Mouse (Mus musculus): ENCODE data around the gene Cdca4.

Cdca4 gene

DNA sequence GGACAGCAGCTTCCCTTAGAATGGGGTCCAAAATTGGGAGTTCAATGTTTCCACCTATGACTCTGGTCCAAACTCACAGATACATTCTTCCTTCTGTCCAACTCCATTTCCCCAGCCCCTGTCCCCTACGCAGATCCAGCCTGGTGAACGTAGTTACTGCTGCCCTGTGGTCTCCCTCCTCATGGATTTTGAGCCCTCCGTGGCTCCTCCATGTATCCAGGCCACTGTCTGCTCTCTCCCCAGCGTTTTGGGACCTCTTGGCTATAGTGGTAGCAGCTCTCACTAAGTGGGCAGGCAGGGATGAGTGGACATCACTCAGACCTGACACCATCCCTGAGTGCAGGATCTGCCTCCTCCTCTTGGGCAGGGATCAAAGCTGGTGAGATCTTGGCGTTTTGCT is 30.5 kb downstream of the Cdca4 start:
- no peak for DNase-seq (ENCODE audit: low spot score)

DNA sequence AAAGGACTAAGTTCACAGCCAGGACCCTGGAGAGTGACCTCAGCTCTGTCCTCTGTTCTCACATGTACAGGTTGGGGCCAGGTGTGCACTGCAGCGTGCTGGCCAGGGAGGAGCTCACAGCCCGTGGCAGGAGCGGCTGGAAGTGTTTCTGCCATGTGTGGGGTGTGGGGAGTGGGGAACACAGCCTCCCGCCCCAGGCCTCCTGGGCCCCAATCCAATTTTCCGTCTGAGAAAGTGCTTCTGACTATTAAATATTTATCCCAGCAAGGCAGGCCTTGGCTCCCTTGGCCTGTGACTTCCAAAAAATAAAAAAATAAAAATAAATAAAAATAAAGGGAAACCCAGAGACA is 30.9 kb downstream of the Cdca4 start:
- no peak for DNase-seq (ENCODE audit: low spot score)

DNA sequence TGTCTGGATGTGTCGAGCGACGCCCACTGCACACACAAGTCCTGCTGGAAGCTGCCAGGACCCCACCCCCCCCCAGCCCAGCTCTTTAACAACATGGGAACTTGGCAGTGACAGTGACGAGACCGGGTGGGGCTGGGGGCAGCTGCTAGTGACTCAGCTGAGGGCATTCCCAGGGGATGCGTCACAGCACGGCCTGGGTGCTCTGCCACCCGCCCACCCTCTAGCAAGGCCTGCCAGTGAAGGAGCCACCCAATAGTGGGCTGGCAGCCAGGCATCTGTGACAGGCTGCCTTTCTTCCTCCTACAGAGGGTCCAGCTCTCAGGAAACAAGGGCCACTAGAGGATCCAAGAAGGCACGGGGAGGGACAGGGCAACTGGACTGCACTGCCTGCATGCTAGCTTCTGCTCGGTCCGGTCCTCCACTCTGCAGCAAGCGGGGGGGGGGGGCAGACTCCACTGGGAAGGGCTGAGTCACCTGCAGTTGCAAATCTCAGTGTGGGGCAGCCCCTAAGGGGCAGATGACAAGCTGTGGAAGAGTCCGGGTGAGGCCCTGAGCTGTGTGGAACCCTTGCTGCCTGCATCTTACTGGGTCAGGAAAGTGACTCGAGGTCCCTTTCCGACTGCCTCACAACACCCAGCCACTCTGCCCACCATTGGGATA is 31.4 kb downstream of the Cdca4 start:
- no peak for DNase-seq (ENCODE audit: low spot score)

DNA sequence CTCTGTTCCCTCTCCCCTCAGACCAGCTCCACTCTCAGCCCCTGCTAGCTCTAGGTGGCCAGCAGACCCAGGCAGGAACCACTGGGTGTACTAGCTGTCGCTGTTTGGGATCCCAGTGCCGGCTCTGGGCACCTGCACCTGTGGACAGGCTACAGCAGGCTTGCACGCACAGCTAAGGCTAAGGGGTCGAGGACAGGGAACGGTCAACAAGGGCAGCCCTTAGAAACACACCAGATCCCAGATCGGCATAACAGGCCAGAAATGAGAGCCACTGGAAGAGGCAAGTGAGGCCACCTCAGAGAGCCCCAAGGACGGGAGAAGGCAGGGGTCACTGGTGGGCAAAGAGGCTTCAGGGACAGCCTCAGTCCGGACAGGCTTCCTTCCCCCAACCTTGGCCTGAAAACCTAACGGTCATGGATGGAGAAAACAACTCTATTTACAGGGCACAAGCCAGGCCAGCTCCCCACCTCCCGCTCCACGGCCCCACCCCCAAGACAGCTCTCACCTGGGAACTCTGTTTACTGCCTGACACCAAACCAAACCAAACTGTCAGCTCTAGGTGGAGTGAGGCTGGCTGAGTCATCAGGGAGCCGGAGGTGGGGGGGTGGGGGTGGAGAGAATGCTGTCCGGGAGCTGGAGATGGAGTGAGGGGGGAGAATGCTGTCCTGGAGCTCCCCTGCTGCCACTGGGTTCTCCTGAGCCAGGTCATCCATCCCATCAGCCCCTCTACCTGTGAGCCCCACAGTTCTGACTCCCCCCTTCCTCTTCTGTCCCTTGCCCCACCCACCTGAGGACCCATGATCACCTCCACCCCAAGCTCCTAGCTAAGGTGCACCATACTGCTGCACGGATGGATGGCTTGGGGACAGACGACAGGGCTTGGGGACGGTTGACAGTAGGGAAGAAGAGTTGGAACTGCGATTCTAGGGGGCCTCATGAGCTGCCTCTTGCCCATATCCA is 32.4 kb downstream of the Cdca4 start:
- DNase-seq (ENCODE audit: low spot score) = no peak

DNA sequence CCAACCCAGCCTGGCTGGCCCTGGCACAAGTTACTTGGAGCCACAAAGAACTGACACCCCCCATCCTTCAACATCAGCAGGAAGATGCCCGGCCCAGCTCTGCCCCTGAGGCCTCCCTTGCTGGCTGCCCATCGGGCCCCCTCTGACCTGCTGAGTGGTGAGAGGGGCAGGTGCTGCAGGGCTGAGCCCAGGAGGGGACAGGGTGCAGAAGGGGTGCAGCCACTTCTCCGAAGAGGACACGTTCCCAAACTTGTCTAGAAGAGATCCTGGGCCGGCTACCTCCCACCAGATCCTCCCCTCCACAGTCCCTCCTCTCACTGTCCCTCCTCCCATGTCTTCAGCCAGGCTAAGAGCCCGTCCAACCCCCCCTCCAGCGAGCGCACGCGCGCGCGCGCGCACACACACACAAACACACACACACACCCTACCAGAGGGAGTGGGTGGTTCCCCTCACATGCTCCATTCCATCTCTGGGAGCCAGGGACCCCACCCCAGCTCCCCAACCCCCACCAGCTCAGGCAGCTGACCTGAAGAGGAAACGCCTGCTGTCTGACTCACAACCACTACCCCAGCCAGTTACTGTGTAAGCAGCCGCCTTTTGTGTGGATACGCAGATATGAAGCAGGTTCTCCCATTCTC is 33.6 kb downstream of the Cdca4 start:
- no peak for DNase-seq (ENCODE audit: low spot score)

DNA sequence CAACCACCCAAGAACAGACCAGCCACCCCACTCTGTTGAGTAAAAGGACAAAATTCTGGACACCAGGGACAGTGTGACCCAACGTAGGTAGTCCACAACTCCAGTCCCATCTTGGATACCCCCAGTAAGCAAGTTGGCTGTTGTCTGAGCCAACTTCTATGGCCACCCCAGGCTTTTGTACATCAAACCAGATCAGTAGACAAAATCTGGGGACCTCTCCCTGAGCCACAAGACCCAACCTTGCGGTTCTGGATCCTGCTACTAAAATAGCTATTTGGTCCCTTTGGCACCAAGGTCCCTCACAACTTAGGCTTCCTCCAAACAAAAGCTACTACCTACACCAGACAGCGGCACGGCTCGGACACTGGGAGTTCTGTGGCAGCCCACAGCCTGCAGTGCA is 34.2 kb downstream of the Cdca4 start:
- no peak for DNase-seq (ENCODE audit: low spot score)

DNA sequence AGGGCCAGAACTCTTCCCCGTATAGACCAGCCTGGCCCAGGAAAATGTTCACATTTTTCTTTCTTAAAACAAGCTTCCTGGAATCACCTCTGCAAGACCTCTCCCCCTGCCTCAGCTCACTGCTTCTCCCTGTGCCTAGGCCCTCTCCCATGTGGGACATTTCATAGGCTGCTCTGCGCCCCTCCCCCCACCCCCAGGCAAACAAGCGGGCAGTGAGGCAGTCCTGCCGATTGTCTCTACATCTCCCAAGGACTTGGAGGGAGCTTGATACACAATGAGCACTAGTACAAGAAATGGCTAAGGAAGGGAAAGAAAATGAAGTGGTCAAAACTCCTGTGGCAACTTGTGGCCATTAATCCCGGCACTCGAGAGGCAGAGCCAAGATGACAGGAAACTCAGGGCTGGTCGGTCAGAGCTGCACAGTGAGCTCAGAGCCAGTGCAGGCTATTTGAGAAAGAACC is 34.8 kb downstream of the Cdca4 start:
- DNase-seq (ENCODE audit: low spot score) = no peak

DNA sequence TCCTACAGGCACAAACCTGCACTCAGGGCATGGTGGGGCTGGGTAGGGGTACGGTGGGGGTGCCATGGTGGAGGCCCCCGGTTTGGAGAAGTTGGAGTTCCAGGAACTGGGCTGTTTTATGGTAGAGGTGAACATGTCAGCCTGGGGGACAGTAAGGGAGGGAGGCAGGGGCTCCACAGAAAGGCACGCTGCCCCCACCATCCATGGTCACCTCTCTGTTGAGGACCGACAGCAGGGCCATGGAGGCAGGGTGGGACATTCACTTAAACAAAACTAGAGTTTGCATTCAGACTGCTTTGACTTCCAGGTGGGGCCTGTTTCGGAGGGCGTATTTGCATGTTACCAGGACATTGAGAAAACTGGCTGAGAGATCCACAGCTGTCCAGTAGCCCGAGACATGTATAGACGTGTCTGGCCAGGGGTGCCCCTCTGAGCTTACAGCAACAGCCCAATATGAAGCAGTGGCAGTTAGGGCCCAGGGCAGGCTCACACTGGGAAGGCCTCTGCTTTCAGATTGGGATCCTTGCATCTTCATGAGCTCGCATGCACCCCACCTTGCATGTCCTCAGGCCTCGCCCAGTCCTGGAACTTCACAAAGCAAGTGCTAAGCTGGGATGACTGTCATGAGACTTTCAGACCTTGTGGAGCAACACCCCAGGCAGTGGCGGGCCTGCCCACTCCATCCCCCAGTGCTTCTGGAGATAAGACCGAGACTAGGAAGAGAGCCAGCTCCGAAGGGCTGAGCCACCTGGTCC is 35.4 kb downstream of the Cdca4 start:
- no peak for DNase-seq (ENCODE audit: low spot score)

DNA sequence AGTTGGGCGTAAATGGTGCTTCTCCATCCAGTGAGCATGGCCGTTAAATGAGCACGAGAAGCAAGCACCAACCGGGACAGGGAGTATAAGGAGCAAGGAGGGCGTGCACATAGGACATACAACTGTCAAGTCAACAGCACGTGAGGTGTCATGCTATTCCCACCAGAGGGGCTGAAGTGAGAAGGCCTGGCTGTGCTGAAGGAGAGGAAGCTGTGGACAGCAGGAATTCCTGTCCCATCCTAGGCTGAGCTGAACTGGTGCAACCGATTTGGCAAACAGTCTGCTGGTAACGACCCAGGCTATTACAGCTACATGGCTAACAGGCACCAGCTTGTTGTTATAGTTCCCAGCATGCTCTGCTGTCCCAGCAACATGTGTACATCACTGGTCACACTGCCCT is 38.2 kb downstream of the Cdca4 start:
- DNase-seq (ENCODE audit: low spot score) = no peak

DNA sequence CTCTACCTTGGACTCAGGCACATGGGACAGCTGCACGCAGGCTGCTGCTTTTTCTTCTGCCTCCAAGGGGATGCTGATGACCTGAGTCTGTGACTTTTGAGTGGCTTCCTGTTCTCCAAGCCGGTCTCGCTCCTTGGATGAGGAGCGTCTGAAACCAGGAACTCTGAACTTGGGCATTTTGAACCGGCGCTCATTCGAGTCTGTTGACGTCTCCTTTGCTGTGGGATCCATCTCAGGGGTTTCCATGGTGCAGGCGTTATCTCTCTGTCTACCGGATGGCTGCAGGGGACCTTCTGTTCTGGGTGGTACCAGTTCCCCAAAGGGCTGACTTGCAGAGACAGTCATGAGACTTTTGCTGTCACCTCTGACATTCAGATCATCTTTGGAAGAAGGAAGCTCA is 54.7 kb downstream of the Cdca4 start:
- no peak for DNase-seq (ENCODE audit: low spot score)

DNA sequence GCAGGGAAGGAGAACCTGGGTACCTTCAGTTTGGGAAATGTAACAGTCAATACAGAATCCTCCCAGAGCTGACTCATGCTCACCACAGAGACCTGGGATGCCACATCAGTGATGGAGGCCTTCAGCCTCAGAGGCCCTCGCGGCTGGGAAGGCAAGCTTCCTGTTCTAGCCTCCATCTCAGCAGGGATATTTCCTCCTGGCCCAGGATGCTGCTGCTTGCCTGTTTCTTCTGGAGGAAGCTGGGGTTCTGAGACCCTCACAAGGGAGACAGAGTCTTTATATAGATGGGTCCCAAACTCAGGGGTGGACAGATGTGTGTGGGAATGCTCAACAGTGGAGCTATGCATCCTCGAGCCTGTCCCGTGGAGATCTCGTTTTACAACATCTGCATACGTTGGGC is 55.2 kb downstream of the Cdca4 start:
- DNase-seq (ENCODE audit: low spot score) = no peak

DNA sequence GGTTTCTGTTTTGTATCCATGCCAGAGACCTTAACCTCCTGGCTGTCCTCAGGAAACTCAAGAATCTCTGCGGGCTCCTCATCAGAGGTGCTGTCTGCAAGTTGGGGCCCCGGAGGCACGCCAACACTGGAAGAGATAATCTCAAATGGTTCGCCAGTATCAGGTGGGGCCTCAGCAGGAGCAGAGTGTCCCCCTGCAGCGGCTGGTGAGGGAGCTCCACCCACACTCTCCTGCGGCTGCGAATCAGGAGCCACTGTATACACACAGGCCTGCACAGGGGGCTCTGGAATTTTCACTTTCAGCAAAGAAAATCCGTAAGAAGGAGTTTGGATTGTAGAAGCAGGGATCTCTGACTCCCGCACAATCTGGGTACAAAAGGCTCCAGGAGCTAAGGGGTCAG is 55.9 kb downstream of the Cdca4 start:
- no peak for DNase-seq (ENCODE audit: low spot score)

DNA sequence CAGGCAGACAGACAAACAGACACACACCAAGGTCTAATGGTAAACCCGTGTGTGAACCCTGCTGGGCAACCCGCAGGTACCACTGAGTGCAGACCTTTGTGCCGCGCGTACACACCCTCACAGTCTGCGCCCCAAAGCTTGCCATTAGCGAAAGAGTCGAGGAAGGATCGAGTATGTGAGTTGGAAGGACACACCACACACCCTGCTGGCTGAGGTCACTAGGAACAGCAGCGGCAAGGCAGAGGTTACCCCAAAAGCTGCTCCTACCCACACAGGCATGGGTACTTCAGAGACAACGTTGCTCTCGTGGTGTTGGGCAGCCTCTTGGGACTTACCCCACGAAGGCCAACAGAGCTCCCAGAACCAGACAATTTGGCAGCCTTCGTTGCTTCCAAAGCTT is 56.9 kb downstream of the Cdca4 start:
- DNase-seq (ENCODE audit: low spot score) = no peak

DNA sequence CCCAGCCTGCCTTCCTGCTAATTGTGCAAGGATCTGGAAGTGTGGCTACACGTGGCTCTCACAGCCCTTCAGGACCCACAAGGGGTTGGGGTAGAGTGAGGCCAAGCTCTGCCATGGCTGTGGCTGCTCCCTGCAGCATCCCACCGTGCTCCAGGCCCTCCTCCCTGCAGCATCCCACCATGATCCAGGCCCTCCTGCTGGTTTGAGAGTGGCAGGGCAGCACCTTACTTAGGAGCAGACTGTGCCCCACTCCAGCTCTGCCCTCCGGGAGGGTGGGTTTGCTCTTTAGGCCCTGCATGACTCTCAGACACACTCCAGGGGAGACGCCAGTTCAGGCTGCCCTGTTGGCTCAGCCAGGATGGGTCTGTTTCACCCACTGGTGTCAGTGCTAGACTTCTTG is 58.8 kb downstream of the Cdca4 start:
- no peak for DNase-seq (ENCODE audit: low spot score)

All from embryo, embryonic 10 days (tissue).